Mouse (Mus musculus) liver, embryonic 11.5 days (tissue): ENCODE measurements at regions not wholly inside any gene's neighbourhood (a gene's known extent, or its start where the extent isn't known, plus 50 kb on each side); places are given as distances from the start of the nearest gene placed in this dataset.

Experiments
- ATAC-seq: fragments of 200-750 bp; cut with Nextera tagmentation; replicated peaks from 2 replicates; pipeline ENCODE4 v1.8.0; 2017; ENCODE audit warnings: moderate number of reproducible peaks, mild to moderate bottlenecking, moderate TSS enrichment, moderate library complexity; ENCODE audit not compliant: low FRiP score
- DNase-seq: peaks from one replicate; pipeline ENCODE4 v3.0.0-alpha.2; 2017; ENCODE audit warnings: low spot score
- H3K27ac ChIP-seq: fragments of 300-500 bp; sonication (generic); 2 replicates; pipeline ENCODE4 v1.5.1; 2014; ENCODE audit warnings: mild to moderate bottlenecking, low read depth, low read length, control low read depth
- H3K27me3 ChIP-seq: fragments of 300-500 bp; sonication (generic); replicated peaks from 2 replicates; pipeline ENCODE4 v1.6.1; 2014; ENCODE audit warnings: low read length, mixed read lengths; ENCODE audit not compliant: control insufficient read depth, insufficient read depth
- H3K36me3 ChIP-seq: fragments of 300-500 bp; sonication (generic); 2 replicates; pipeline ENCODE4 v1.6.1; 2014; ENCODE audit warnings: mild to moderate bottlenecking, low read length, moderate library complexity, mixed read lengths; ENCODE audit not compliant: control insufficient read depth, insufficient read depth
- H3K4me1 ChIP-seq: fragments of 300-500 bp; sonication (generic); replicated peaks from 2 replicates; pipeline ENCODE4 v1.6.1; 2014; ENCODE audit warnings: low read length, mixed read lengths; ENCODE audit not compliant: control insufficient read depth, insufficient read depth
- H3K4me2 ChIP-seq: fragments of 300-500 bp; sonication (generic); 2 replicates; pipeline ENCODE4 v1.6.1; 2014; ENCODE audit warnings: mild to moderate bottlenecking, control low read depth, moderate library complexity
- H3K4me3 ChIP-seq: fragments of 300-500 bp; sonication (generic); 2 replicates; pipeline ENCODE4 v1.5.1; 2014; ENCODE audit warnings: low read depth, low read length, control low read depth
- H3K9ac ChIP-seq: fragments of 300-500 bp; sonication (generic); 2 replicates; pipeline ENCODE4 v1.6.1; 2014; ENCODE audit warnings: low read depth, low read length, control low read depth
- H3K9me3 ChIP-seq: fragments of 300-500 bp; sonication (generic); 2 replicates; pipeline ENCODE4 v1.6.1; 2016; ENCODE audit warnings: low read length, inconsistent platforms, mixed read lengths; ENCODE audit not compliant: control insufficient read depth
- WGBS: fragments of 180-500 bp; shearing (Covaris S2); extraction: QIAGEN DNeasy Blood & Tissue Kit; methylation state at CpG from one replicate; pipeline ENCODE4 v1.1.7; 2014; 5-methylcytosine and 5-hydroxymethylcytosine counted together

DNA sequence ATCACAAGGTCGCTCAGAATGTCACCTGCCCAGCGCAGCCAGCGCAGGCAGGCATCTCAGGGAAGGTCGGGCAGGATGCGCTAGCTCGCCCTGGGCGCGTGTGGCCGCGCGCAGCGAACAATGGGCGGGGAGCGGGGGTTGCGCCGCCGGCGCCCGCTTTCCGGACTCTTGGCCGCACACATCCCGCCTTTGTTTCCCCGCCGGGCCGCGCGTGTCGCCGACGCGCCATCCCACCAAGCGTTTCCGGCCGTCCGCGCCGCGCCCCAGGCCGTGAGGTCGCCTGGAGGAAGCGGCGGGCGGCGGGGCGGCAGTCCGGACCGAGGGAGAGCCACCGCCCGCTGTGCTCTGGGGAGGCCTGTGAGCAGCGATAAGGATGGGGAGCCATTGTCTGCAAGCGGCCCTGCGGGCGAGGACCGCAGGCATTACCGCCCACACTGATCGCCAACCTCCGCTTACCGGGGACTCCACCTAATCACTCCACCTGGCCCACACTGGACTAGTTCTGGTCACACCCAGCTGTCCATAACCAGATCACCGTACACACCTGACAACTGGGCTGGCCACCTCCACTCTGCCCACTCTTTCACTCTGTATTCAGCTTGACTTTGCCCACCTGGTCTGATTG is 354.3 kb upstream of the Gm10295 start:
- Histone ChIP-seq H3K9me3 (no peaks in the 10 kb centered on the region), H3K4me2 (peak overlapping the region; percentile 80), H3K27me3 (peaks cover 9% of the 10 kb centered on the region), H3K36me3 (no peaks in the 10 kb centered on the region), H3K4me3 (peak overlapping the region; percentile 49), H3K27ac (no peak overlapping the region), H3K9ac (peak overlapping the region; percentile 34; the same call in 1 of the 2 replicates), H3K4me1 (peaks cover 6% of the 10 kb centered on the region; the same call in 1 of the 2 replicates)
- peak; percentile 87 for ATAC-seq
- WGBS, result 1% methylated on average over 48 of the region's 59 CpGs
- peak; percentile 56 for DNase-seq

- no peaks in the 10 kb centered on the region for H3K9me3 ChIP-seq
- H3K4me2 ChIP-seq, result peak overlapping the region; percentile 80
- no peaks in the 10 kb centered on the region for H3K36me3 ChIP-seq
- ATAC-seq (no peak), DNase-seq (no peak)
- WGBS, result 41% methylated on average over 4 of the region's 4 CpGs
- H3K9ac ChIP-seq, result no peak overlapping the region
- H3K4me1 ChIP-seq, result peaks cover 6% of the 10 kb centered on the region; the same call in 1 of the 2 replicates
- H3K27me3 ChIP-seq, result peaks cover 9% of the 10 kb centered on the region
- no peak overlapping the region for H3K27ac ChIP-seq
- H3K4me3 ChIP-seq, result no peak overlapping the region
These were observed 353.5 kb upstream of the Gm10295 start for GRCm38 (mm10) chr7:71704661-71705240.
